Mouse (Mus musculus): ENCODE data around the gene N4bp2.

Gene N4bp2

GRCm38 (mm10) chr5:65829059-65829458 is 65.7 kb downstream of the N4bp2 start:
- DNase-seq (ENCODE audit: low spot score) = no peak

GRCm38 (mm10) chr5:65831917-65832618 is 68.7 kb downstream of the N4bp2 start:
- DNase-seq (ENCODE audit: low spot score) = no peak

GRCm38 (mm10) chr5:65833092-65833491 is 69.8 kb downstream of the N4bp2 start:
- DNase-seq (ENCODE audit: low spot score) = no peak

GRCm38 (mm10) chr5:65833766-65834498 is 70.6 kb downstream of the N4bp2 start:
- DNase-seq (ENCODE audit: low spot score) = no peak

- DNase-seq (ENCODE audit: low spot score) = no peak
These were observed 74.7 kb downstream of the N4bp2 start for GRCm38 (mm10) chr5:65838053-65838452.

- DNase-seq (ENCODE audit: low spot score) = no peak
These were observed 79.6 kb downstream of the N4bp2 start for GRCm38 (mm10) chr5:65842947-65843346.

- no peak for DNase-seq (ENCODE audit: low spot score)
These were observed 83.2 kb downstream of the N4bp2 start for GRCm38 (mm10) chr5:65846534-65846933.

- no peak for DNase-seq (ENCODE audit: low spot score)
These were observed 83.6 kb downstream of the N4bp2 start for GRCm38 (mm10) chr5:65846958-65847357.

GRCm38 (mm10) chr5:65847656-65848055 is 84.3 kb downstream of the N4bp2 start:
- DNase-seq (ENCODE audit: low spot score) = no peak

- DNase-seq (ENCODE audit: low spot score) = no peak
These were observed 87.4 kb downstream of the N4bp2 start for GRCm38 (mm10) chr5:65850765-65851164.

GRCm38 (mm10) chr5:65854786-65855191 is 91.5 kb downstream of the N4bp2 start:
- no peak for DNase-seq (ENCODE audit: low spot score)

- no peak for DNase-seq (ENCODE audit: low spot score)
These were observed 92.2 kb downstream of the N4bp2 start for GRCm38 (mm10) chr5:65855571-65855970.

GRCm38 (mm10) chr5:65856591-65857411 is 93.5 kb downstream of the N4bp2 start:
- no peak for DNase-seq (ENCODE audit: low spot score)

- no peak for DNase-seq (ENCODE audit: low spot score)
These were observed 94.6 kb downstream of the N4bp2 start for GRCm38 (mm10) chr5:65857935-65858334.

- DNase-seq (ENCODE audit: low spot score) = no peak
These were observed 95.0 kb downstream of the N4bp2 start for GRCm38 (mm10) chr5:65858355-65858754.

- DNase-seq (ENCODE audit: low spot score) = no peak
These were observed 95.6 kb downstream of the N4bp2 start for GRCm38 (mm10) chr5:65858898-65859297.

GRCm38 (mm10) chr5:65859396-65859795 is 96.1 kb downstream of the N4bp2 start:
- DNase-seq (ENCODE audit: low spot score) = no peak

- DNase-seq (ENCODE audit: low spot score) = no peak
These were observed 97.1 kb downstream of the N4bp2 start for GRCm38 (mm10) chr5:65860281-65861000.

GRCm38 (mm10) chr5:65861154-65861944 is 98.0 kb downstream of the N4bp2 start, which contains the start of gene Rhoh:
Rhoh (plus strand) TSS chr5:65861213.
- DNase-seq (ENCODE audit: low spot score) = no peak

GRCm38 (mm10) chr5:65862217-65862927 is 99.1 kb downstream of the N4bp2 start:
- no peak for DNase-seq (ENCODE audit: low spot score)

Measured in left cerebral cortex, adult 11 months (tissue).